Mouse (Mus musculus) neural tube, embryonic 13.5 days (tissue): Measurements from ENCODE around the gene Serpinf2. TPM values are rescaled to one million over a fixed set of nuclear protein-coding genes. Genes with fewer than 3 reads are reported as not detected.
"Not testable (repeated sequence)": the region's sequence is repeated elsewhere in the genome, so short reads cannot be mapped to it uniquely, and the experiment has no call there.

Experiments used
- ATAC-seq: fragments of 200-750 bp; cut with Nextera tagmentation; 2 replicates; pipeline ENCODE4 v1.8.0; 2017; ENCODE audit warnings: low read depth, mild to moderate bottlenecking, moderate TSS enrichment, moderate library complexity
- H3K27ac ChIP-seq: fragments of 300-500 bp; sonication (generic); replicated peaks from 2 replicates; pipeline ENCODE4 v1.5.1; 2015; ENCODE audit warnings: moderate library complexity, mild to moderate bottlenecking, inconsistent platforms
- H3K27me3 ChIP-seq: fragments of 300-500 bp; sonication (generic); 2 replicates; pipeline ENCODE4 v1.6.1; 2015; ENCODE audit warnings: mild to moderate bottlenecking, inconsistent platforms
- H3K36me3 ChIP-seq: fragments of 300-500 bp; sonication (generic); 2 replicates; pipeline ENCODE4 v1.6.1; 2015; ENCODE audit warnings: mild to moderate bottlenecking, inconsistent platforms
- H3K4me1 ChIP-seq: fragments of 300-500 bp; sonication (generic); replicated peaks from 2 replicates; pipeline ENCODE4 v1.6.1; 2015; ENCODE audit warnings: inconsistent platforms
- H3K4me2 ChIP-seq: fragments of 300-500 bp; sonication (generic); 2 replicates; pipeline ENCODE4 v1.6.1; 2015; ENCODE audit warnings: inconsistent platforms, mild to moderate bottlenecking, moderate library complexity
- H3K4me3 ChIP-seq: fragments of 300-500 bp; sonication (generic); 2 replicates; pipeline ENCODE4 v1.5.1; 2015; ENCODE audit warnings: mild to moderate bottlenecking, inconsistent platforms
- H3K9ac ChIP-seq: fragments of 300-500 bp; sonication (generic); 2 replicates; pipeline ENCODE4 v1.6.1; 2015; ENCODE audit warnings: moderate library complexity, mild to moderate bottlenecking, inconsistent platforms
- H3K9me3 ChIP-seq: fragments of 300-500 bp; sonication (generic); 2 replicates; pipeline ENCODE4 v1.6.1; 2016; ENCODE audit warnings: inconsistent platforms
- WGBS: fragments of 180-500 bp; shearing (Covaris S2); methylation state at CpG from one replicate; pipeline ENCODE4 v1.1.7; 2015; 5-methylcytosine and 5-hydroxymethylcytosine counted together
- microRNA counts: library from miRNA; unstranded; fragments of <30 nt; microRNA quantifications from one replicate; lab custom pipeline; 2016
- microRNA-seq: library from miRNA; unstranded; fragments of <30 nt; microRNA quantifications from one replicate; pipeline ENCODE4, GENCODE M21; 2016
- polyA plus RNA-seq: library from polyadenylated mRNA; unstranded; fragments of >200 nt; fragmentation: Nextera tagmentation; extraction: Ambion mirVana; gene quantifications from 2 replicates; pipeline ENCODE4 v1.2.1, GENCODE M21; 2015

The Serpinf2 gene
- polyA plus RNA-seq, 1 experiment from 2014 or later: 0.25 TPM

GRCm38 (mm10) chr11:75403301-75404052 lies 35.9 kb downstream of the Serpinf2 start:
- H3K9ac ChIP-seq: no peak overlapping the region; the same call in 1 of the 2 replicates
- 78% methylated on average over 6 of the region's 6 CpGs for WGBS
- H3K36me3 ChIP-seq: 0 out of 2 replicates have a peak, but pooled peaks cover 3% of the 10 kb centered on the region
- peaks cover 3% of the 10 kb centered on the region for H3K4me1 ChIP-seq
- ATAC-seq: no peak
- H3K4me2 ChIP-seq: no peak overlapping the region
- no peaks in the 10 kb centered on the region for H3K27me3 ChIP-seq
- H3K9me3 ChIP-seq: no peaks in the 10 kb centered on the region
- no peak overlapping the region for H3K4me3 ChIP-seq
- no peak overlapping the region for H3K27ac ChIP-seq

GRCm38 (mm10) chr11:75402271-75402690 lies 37.1 kb downstream of the Serpinf2 start:
- WGBS: 69% methylated on average over 5 of the region's 5 CpGs
- Histone ChIP-seq H3K27me3 (no peaks in the 10 kb centered on the region), H3K9ac (no peak overlapping the region), H3K4me2 (no peak overlapping the region), H3K4me1 (peaks cover 3% of the 10 kb centered on the region), H3K27ac (no peak overlapping the region), H3K9me3 (no peaks in the 10 kb centered on the region), H3K4me3 (no peak overlapping the region), H3K36me3 (0 out of 2 replicates have a peak, but pooled peaks cover 3% of the 10 kb centered on the region)
- no peak for ATAC-seq

- ATAC-seq: no peak
- Histone ChIP-seq H3K27ac (no peak overlapping the region), H3K9me3 (no peaks in the 10 kb centered on the region), H3K9ac (peak overlapping the region; percentile 34; the same call in 1 of the 2 replicates), H3K4me2 (no peak overlapping the region), H3K4me3 (no peak overlapping the region), H3K27me3 (no peaks in the 10 kb centered on the region), H3K36me3 (0 out of 2 replicates have a peak, but pooled peaks cover 3% of the 10 kb centered on the region), H3K4me1 (peaks cover 3% of the 10 kb centered on the region)
- 63% methylated on average over 9 of the region's 9 CpGs for WGBS
Measured at GRCm38 (mm10) chr11:75400099-75400498, 39.3 kb downstream of the Serpinf2 start.

DNA sequence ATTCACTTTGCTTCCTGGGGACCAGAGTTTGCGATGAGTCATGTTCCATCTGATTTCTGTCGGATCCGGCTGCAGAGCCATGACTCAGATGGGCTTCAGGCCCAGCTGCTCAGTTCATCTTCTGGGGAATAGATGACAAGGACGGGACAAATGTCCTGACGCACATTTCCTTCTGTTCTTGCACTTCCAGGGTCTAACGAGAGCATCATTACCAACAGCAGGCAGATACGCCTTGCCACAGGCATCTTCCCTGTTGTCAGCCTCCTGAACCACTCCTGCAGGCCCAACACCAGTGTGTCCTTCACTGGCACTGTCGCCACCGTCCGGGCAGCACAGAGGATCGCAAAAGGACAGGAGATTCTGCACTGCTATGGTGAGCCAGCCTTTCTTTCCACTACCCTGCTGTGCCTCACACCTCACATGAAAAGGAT lies 40.0 kb downstream of the Serpinf2 start:
- no peak overlapping the region for H3K4me3 ChIP-seq
- peaks cover 3% of the 10 kb centered on the region for H3K4me1 ChIP-seq
- H3K27me3 ChIP-seq: no peaks in the 10 kb centered on the region
- H3K27ac ChIP-seq: no peak overlapping the region
- H3K4me2 ChIP-seq: no peak overlapping the region
- no peak for ATAC-seq
- no peak overlapping the region for H3K9ac ChIP-seq
- H3K9me3 ChIP-seq: no peaks in the 10 kb centered on the region
- H3K36me3 ChIP-seq: no peaks in the 10 kb centered on the region
- 90% methylated on average over 11 of the region's 11 CpGs for WGBS

- H3K27ac ChIP-seq: no peak overlapping the region
- no peak for ATAC-seq
- H3K4me1 ChIP-seq: peaks cover 2% of the 10 kb centered on the region
- no peaks in the 10 kb centered on the region for H3K9me3 ChIP-seq
- 82% methylated on average over 7 of the region's 7 CpGs for WGBS
- no peaks in the 10 kb centered on the region for H3K27me3 ChIP-seq
- H3K4me2 ChIP-seq: no peak overlapping the region
- H3K4me3 ChIP-seq: no peak overlapping the region
- H3K36me3 ChIP-seq: no peaks in the 10 kb centered on the region
- H3K9ac ChIP-seq: no peak overlapping the region
Measured at GRCm38 (mm10) chr11:75397452-75397851, 41.9 kb downstream of the Serpinf2 start.

- no peaks in the 10 kb centered on the region for H3K36me3 ChIP-seq
Measured at GRCm38 (mm10) chr11:75395611-75396010, 43.8 kb downstream of the Serpinf2 start.

DNA sequence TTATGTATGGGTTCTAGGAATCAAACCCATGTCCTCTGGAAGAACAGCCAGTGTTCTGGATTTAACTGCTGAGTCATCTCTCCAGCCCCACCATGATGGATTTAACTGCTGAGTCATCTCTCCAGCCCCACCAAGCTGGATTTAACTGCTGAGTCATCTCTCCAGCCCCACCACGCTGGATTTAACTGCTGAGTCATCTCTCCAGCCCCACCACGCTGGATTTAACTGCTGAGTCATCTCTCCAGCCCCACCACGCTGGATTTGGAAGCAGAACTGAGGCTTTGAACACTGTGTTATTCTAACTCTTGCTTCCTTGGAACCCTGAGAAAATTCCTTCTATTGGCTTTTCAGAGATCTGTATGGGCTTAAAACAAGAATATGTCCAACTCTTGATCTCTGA lies 55.9 kb downstream of the Serpinf2 start:
- H3K4me3 ChIP-seq, H3K9ac ChIP-seq, H3K4me1 ChIP-seq, H3K4me2 ChIP-seq, H3K36me3 ChIP-seq, H3K9me3 ChIP-seq, H3K27ac ChIP-seq, H3K27me3 ChIP-seq, ATAC-seq: not testable (repeated sequence)
- 60% methylated on average over 3 of the region's 3 CpGs for WGBS

More at GRCm38 (mm10) chr11:75395611-75396010, 43.8 kb downstream of the Serpinf2 start:
- no peak for ATAC-seq
- WGBS: 78% methylated on average over 1 of the region's 1 CpGs
- H3K9me3 ChIP-seq: no peaks in the 10 kb centered on the region
- H3K27me3 ChIP-seq: no peaks in the 10 kb centered on the region
- no peak overlapping the region for H3K4me3 ChIP-seq
- H3K27ac ChIP-seq: no peak overlapping the region
- no peak overlapping the region for H3K4me2 ChIP-seq
- H3K4me1 ChIP-seq: no peaks in the 10 kb centered on the region
- no peak overlapping the region for H3K9ac ChIP-seq

MicroRNAs encoded within 50 kb of the gene (microRNA counts, 519-probe panel; counts per million panel counts)
- 4,879 counts per million, percentile 84 among the panel's probes with 10 or more counts for microRNA mmu-miR-22 (lab: Ali Mortazavi, UCI)

Small RNA genes within 50 kb of the gene (microRNA-seq; reads per million reads assigned to microRNA genes)
- gene Mir22: 2,409 reads per million, percentile 86 among the genes with 10 or more reads in this experiment

Other genes with a start within 250 kb of the Serpinf2 start
- gene Dph1, start 248.3 kb downstream of the Serpinf2 start, polyA plus RNA-seq: 13.7 and 15.0 TPM in 2 replicates
- gene Rtn4rl1, start 245.8 kb downstream of the Serpinf2 start, polyA plus RNA-seq: 12.4 and 16.5 TPM in 2 replicates
- gene Rpa1, start 91.3 kb downstream of the Serpinf2 start, polyA plus RNA-seq: 50.5 and 51.1 TPM in 2 replicates
- 12.8 and 16.0 TPM in 2 replicates for gene Smyd4, start 91.2 kb downstream of the Serpinf2 start, polyA plus RNA-seq
- gene Serpinf1, start 16.9 kb downstream of the Serpinf2 start, polyA plus RNA-seq: 60.8 and 74.9 TPM in 2 replicates
- gene Wdr81, start 15.1 kb upstream of the Serpinf2 start, polyA plus RNA-seq: 5.9 and 6.0 TPM in 2 replicates
- gene Tlcd2, start 22.1 kb upstream of the Serpinf2 start, polyA plus RNA-seq: 3.9 and 4.3 TPM in 2 replicates
- 47.3 and 51.3 TPM in 2 replicates for gene Prpf8, start 47.2 kb upstream of the Serpinf2 start, polyA plus RNA-seq
- 0.54 and 1.7 TPM in 2 replicates for gene Rilp, start 70.5 kb upstream of the Serpinf2 start, polyA plus RNA-seq
- gene Scarf1, start 73.9 kb upstream of the Serpinf2 start, polyA plus RNA-seq: 4.7 TPM in 2 replicates
- gene Slc43a2, start 92.1 kb upstream of the Serpinf2 start, polyA plus RNA-seq: 17.5 and 20.4 TPM in 2 replicates
- gene Pitpna, start 148.5 kb upstream of the Serpinf2 start, polyA plus RNA-seq: 122 and 128 TPM in 2 replicates
- gene Inpp5k, start 191.4 kb upstream of the Serpinf2 start, polyA plus RNA-seq: 39.9 and 42.8 TPM in 2 replicates
- gene Myo1c, start 210.9 kb upstream of the Serpinf2 start, polyA plus RNA-seq: 10.7 and 12.9 TPM in 2 replicates
- 120 and 133 TPM in 2 replicates for gene Crk, start 239.7 kb upstream of the Serpinf2 start, polyA plus RNA-seq